Mouse (Mus musculus) MEL (cell line): ENCODE results near the gene Olfr193.

Experiments used
- CTCF ChIP-seq, 3 experiments: IDR thresholded peaks in 2 of 3; conservative IDR thresholded peaks in 1 of 3; 2 replicates each; pipeline ENCODE4 v1.5.1; 2011 to 2012; ENCODE audit warnings: low read length in 3 of 3, low read depth in 2 of 3, mild to moderate bottlenecking in 2 of 3, improper control_type of control experiment in 1 of 3, inconsistent platforms in 1 of 3, mixed read lengths in 1 of 3, moderate library complexity in 1 of 3; ENCODE audit not compliant: control insufficient read depth in 1 of 3, insufficient read depth in 1 of 3, poor library complexity in 1 of 3, severe bottlenecking in 1 of 3
- TAL1 ChIP-seq: IDR thresholded peaks from 2 replicates; pipeline ENCODE4 v1.6.1; 2012; ENCODE audit warnings: mild to moderate bottlenecking, inconsistent platforms, low read length, moderate library complexity, mixed read lengths
- UBTF ChIP-seq: IDR thresholded peaks from 2 replicates; pipeline ENCODE4 v1.6.1; 2012; ENCODE audit warnings: low read depth, mild to moderate bottlenecking, inconsistent platforms, low read length, improper control_type of control experiment, moderate library complexity, borderline replicate concordance; ENCODE audit not compliant: insufficient read depth
- ZNF384 ChIP-seq: IDR thresholded peaks from 2 replicates; pipeline ENCODE4 v1.6.1; 2012; ENCODE audit warnings: low read depth, mild to moderate bottlenecking, inconsistent platforms, low read length, improper control_type of control experiment

DNA sequence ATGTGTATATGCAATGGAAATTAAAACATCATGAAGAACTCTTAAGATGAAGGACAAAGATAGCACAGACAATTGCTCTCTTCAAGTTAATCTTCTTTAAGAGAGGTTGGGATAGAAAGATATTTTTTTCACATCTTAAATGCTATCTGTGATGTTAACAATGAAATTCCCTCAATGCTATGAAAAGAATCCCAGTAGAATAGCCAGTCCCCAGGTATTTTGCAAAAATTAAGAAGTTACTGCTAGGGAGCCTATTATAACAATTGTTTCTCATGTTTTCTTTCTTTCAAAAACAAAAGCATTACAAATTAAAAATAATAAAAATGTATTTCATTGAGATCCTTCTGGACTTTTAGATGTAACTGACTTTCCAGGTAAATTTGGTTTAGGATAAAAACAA, 9.3 kb upstream of the Olfr193 start, which contains the start of gene Olfr194:
- TF ChIP-seq TAL1 (no peak), UBTF (no peak), CTCF (IDR thresholded peaks at IDR 0.05 in 2 of 3, conservative IDR thresholded peaks at IDR 0.05 in 1 of 3; ENCODE audit: control insufficient read depth in 1 of 3, insufficient read depth in 1 of 3, low read depth in 2 of 3, low read length in 3 of 3, poor library complexity in 1 of 3, severe bottlenecking in 1 of 3) (no peak), ZNF384 (no peak)
